Mouse (Mus musculus): ENCODE data around the gene Trappc1. TPM values are rescaled to one million over a fixed set of nuclear protein-coding genes. Genes with fewer than 3 reads are reported as not detected.

The Trappc1 gene
- polyA plus RNA-seq, 1 experiment from 2014 or later: 71.5 TPM

- H3K9ac ChIP-seq (replicated peaks): peak overlapping the region; percentile 50; the same call in 1 of the 2 replicates
- peak; percentile 75 for ATAC-seq
These were observed 49.6 kb downstream of the Trappc1 start for GRCm38 (mm10) chr11:69373223-69373965.

More at GRCm38 (mm10) chr11:69373223-69373965, 49.6 kb downstream of the Trappc1 start:
- peak; percentile 30 for DNase-seq
- WGBS (ENCODE audit: insufficient replicate concordance): 79% methylated on average over 16 of the region's 16 CpGs
- Histone ChIP-seq H3K4me1 (ENCODE audit: insufficient read depth) (peaks cover 21% of the 10 kb centered on the region), H3K27me3 (ENCODE audit: insufficient read depth, low read length) (peaks cover 6% of the 10 kb centered on the region), H3K4me3 (ENCODE audit: low read depth, low read length) (peak overlapping the region; percentile 31), H3K27ac (ENCODE audit: low read depth) (peak overlapping the region; percentile 45; the same call in 1 of the 2 replicates), H3K9me3 (ENCODE audit: low read length) (no peaks in the 10 kb centered on the region), H3K36me3 (replicated peaks; ENCODE audit: insufficient read depth, low read length) (no peaks in the 10 kb centered on the region), H3K4me2 (ENCODE audit: low read depth, low read length) (peak overlapping the region; percentile 65)
- TF ChIP-seq CTCF (IDR thresholded peaks at IDR 0.05; ENCODE audit: low read depth) (no peak), EP300 (IDR thresholded peaks at IDR 0.05; ENCODE audit: low read depth) (no peak)

Other genes with a start within 250 kb of the Trappc1 start
- 13.6 and 14.2 TPM in 2 replicates for gene Vamp2, start 235.5 kb upstream of the Trappc1 start, polyA plus RNA-seq (2015; fragmentation: Nextera tagmentation; extraction: Ambion mirVana)
- gene Per1, start 228.8 kb upstream of the Trappc1 start, polyA plus RNA-seq (2015; fragmentation: Nextera tagmentation; extraction: Ambion mirVana): 3.0 and 8.2 TPM in 2 replicates
- gene Hes7, start 203.6 kb upstream of the Trappc1 start, polyA plus RNA-seq (2015; fragmentation: Nextera tagmentation; extraction: Ambion mirVana): 0.07 and 0.15 TPM in 2 replicates
- gene 9130213A22Rik, start 201.4 kb upstream of the Trappc1 start, polyA plus RNA-seq (2015; fragmentation: Nextera tagmentation; extraction: Ambion mirVana): 0.06 and 0.07 TPM in 2 replicates
- 0.14 and 0.18 TPM in 2 replicates for gene Aloxe3, start 198.1 kb upstream of the Trappc1 start, polyA plus RNA-seq (2015; fragmentation: Nextera tagmentation; extraction: Ambion mirVana)
- gene Alox12b, start 167.0 kb upstream of the Trappc1 start, polyA plus RNA-seq (2015; fragmentation: Nextera tagmentation; extraction: Ambion mirVana): not detected in 2 replicates
- gene Alox8, start 126.1 kb upstream of the Trappc1 start, polyA plus RNA-seq (2015; fragmentation: Nextera tagmentation; extraction: Ambion mirVana): 0.04 TPM in 1 of 2 replicates, not detected in the other
- gene Gucy2e, start 86.9 kb upstream of the Trappc1 start, polyA plus RNA-seq (2015; fragmentation: Nextera tagmentation; extraction: Ambion mirVana): not detected in 2 replicates
- 4.1 and 5.6 TPM in 2 replicates for gene Cntrob, start 205 bp upstream of the Trappc1 start, polyA plus RNA-seq (2015; fragmentation: Nextera tagmentation; extraction: Ambion mirVana)
- 0.20 TPM in 2 replicates for gene Kcnab3, start 2.3 kb downstream of the Trappc1 start, polyA plus RNA-seq (2015; fragmentation: Nextera tagmentation; extraction: Ambion mirVana)
- 0.87 and 1.3 TPM in 2 replicates for gene Rnf227, start 16.5 kb downstream of the Trappc1 start, polyA plus RNA-seq (2015; fragmentation: Nextera tagmentation; extraction: Ambion mirVana)
- gene Chd3, start 45.4 kb downstream of the Trappc1 start, polyA plus RNA-seq (2015; fragmentation: Nextera tagmentation; extraction: Ambion mirVana): 7.8 and 8.7 TPM in 2 replicates
- gene Naa38, start 71.5 kb downstream of the Trappc1 start, polyA plus RNA-seq (2015; fragmentation: Nextera tagmentation; extraction: Ambion mirVana): 83.7 and 83.9 TPM in 2 replicates
- gene Cyb5d1, start 71.7 kb downstream of the Trappc1 start, polyA plus RNA-seq (2015; fragmentation: Nextera tagmentation; extraction: Ambion mirVana): 4.7 and 5.4 TPM in 2 replicates
- gene Tmem88, start 74.3 kb downstream of the Trappc1 start, polyA plus RNA-seq (2015; fragmentation: Nextera tagmentation; extraction: Ambion mirVana): 12.3 and 14.0 TPM in 2 replicates
- 7.4 and 8.2 TPM in 2 replicates for gene Kdm6b, start 89.7 kb downstream of the Trappc1 start, polyA plus RNA-seq (2015; fragmentation: Nextera tagmentation; extraction: Ambion mirVana)
- 0.04 and 0.05 TPM in 2 replicates for gene Dnah2, start 225.1 kb downstream of the Trappc1 start, polyA plus RNA-seq (2015; fragmentation: Nextera tagmentation; extraction: Ambion mirVana)
- gene Efnb3, start 236.2 kb downstream of the Trappc1 start, polyA plus RNA-seq (2015; fragmentation: Nextera tagmentation; extraction: Ambion mirVana): 0.19 and 0.20 TPM in 2 replicates